Mouse (Mus musculus): Measurements from ENCODE around the gene Npl. TPM values are rescaled to one million over a fixed set of nuclear protein-coding genes. Genes with fewer than 3 reads are reported as not detected.
A peak's percentile ranks its signal among the peaks of the same experiment; 100 is the strongest.
"Not testable (repeated sequence)": the region's sequence is repeated elsewhere in the genome, so short reads cannot be mapped to it uniquely, and the experiment has no call there.

Npl gene
- total RNA-seq, 1 experiment from 2014 or later, result 3.1 TPM

DNA sequence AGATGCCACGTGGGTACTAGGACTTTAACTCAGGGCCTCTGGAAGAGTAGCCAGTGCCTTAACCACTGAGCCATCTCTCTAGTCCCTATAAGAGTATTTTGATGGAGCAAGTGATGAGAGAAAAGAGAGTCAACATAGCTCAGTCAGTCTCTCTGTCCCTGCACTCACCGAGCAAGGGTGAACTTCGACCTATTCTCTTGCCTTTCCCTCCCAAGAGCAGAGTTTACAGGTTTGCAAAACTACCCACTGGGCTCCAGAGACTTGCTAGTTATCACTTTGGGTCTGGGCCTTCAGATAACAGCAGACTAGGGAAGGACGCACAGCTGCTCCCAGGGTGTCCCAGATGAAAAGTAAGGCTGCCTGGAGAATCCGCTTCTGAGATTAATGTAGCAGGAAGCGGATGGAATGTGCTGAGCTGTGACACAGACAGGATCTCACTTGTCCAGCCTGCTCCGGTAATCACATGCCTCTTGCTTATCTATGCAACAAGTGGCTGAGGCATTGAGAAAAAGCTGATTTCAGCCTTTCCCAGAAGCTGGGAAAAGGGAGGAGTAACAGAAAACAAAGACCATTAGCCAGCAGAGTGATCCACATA, 7.0 kb downstream of the Npl start:
- peak; percentile 43 for DNase-seq

DNA sequence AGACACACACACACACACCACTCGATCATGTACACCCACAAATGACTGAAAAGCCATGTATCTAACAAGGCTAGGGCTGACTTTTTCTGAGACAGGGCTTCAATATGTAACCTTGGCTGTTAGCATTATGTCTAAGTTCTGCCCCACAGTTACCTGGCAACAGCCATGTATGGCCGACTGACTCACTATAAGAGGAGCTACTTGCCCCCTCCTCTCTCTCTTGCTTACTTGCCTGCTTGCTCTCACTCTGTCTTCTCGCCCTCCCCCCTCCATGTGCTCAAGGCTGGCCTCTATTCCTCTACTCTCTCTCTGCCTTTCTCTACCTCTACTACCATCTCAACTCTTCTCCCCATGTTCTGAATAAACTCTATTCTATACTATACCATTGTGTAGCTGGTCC, 9.1 kb downstream of the Npl start:
- no peak for DNase-seq

DNA sequence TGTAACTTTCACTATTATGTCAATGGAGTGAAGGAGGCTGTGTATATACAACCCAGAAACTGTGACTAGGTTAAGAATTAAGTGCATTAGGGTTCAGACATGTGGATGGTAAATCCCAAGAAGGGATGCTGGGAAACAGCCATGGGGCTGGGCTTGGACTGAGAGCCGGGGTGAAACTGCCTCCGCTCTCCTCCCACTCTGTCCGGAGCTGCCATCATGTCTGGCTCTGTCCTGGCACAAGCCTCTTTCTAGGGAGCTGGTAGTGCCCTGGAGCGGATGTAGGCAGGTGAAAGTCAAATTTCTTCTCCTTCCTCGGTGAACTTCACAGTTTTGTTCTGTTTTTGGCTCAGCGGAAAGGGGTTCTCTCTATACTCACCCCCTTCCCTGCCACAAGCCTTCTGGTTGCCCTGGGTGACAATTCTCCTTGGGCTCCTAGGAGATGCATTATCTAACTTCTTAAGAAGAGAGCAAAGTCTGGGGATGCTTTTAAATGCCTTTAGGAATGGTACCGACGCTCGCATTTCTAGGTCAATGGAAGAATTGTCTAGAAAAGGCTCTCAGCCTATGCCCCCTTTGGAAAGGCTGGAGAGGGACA, 10.0 kb downstream of the Npl start:
- DNase-seq, result no peak

DNA sequence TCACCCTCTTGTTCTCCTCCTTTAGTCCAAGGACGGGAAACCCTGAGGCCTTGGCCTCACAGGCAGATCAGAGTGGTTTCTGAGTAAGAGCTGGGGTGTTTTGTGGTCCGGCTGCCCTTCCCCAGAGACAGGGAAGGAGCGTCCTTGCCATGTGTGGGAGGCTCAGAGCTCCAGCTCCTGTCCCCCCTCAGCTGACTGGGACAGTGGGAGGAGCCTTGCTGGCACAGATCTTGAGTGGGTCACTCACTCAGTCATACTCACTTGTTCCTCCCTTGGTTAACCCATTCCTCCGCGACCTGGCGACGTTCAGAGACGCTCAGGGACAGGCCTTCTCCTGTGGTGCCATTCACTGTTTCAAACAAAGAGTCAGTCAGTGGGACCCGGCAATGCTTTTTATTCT, 14.2 kb downstream of the Npl start:
- DNase-seq, result peak; percentile 82

DNA sequence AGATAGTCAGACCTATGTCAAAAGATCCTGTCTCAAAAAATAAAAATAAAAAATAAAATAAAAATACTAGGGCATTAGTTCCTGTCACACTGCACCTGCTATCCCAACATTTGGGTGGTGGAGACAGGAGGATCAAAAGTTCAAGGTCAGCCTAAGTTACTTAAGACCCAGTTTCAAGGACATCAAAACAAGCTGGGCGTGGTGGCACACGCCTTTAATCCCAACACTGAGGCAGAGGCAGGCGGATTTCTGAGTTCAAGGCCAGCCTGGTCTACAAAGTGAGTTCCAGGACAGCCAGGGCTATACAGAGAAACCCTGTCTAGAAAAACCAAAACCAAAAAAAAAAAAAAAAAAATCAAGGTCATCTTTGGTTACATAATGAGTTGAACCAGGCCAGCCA, 16.9 kb downstream of the Npl start:
- not testable (repeated sequence) for DNase-seq

DNA sequence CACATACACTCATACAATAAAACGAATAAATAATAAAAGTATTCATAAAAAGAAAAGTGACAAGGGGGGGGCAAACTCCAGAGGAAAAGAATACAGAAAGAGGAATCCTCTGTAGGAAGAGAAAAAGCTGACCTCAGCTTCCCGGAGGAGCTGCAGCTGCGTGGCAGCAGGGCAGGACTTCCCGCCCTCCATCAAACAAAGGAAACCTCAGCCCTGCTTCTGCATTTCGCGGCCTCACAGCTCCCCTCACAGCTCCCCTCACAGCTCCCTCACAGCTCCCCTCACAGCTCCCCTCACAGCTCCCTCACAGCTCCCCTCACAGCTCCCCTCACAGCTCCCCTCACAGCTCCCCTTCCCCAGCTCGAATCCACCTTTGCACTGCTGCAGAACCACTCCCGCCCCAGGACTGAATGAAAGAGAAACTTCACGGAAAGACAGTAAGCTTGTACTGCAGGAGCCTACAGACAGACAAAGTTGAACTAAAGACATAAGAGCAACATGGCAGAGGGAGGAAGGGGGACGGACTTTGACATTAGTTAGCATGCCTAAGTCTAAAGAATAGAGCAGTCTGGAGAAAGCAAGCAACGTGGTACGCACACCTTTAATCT, 17.5 kb downstream of the Npl start:
- peak; percentile 32 for DNase-seq

DNA sequence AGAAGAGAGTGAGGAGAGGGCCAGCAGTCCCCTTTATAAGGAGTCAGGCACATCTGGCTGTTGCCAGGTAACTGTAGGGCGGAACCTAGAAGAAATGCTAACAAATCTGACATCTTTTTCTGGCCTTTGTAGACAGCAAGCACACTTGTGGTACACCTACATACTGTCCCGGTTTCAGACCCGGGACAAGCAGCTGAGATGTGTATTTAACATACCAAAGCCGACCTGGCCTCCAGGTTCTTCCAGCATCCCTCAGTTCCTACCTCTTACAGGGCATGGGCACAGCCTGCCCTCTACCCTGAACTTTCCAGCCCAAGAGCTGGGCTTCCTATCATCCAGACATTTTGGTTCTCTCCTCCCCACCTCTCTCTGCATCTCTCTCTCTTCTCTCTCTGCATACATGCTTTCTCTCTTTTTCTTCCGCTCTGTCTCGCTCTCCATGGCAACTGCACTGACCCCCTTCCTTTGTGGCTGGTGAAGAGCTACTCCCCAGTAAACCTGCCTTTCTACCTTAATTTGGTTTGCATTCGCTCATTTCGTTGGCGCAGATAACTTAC, 18.1 kb downstream of the Npl start:
- DNase-seq, result no peak

DNA sequence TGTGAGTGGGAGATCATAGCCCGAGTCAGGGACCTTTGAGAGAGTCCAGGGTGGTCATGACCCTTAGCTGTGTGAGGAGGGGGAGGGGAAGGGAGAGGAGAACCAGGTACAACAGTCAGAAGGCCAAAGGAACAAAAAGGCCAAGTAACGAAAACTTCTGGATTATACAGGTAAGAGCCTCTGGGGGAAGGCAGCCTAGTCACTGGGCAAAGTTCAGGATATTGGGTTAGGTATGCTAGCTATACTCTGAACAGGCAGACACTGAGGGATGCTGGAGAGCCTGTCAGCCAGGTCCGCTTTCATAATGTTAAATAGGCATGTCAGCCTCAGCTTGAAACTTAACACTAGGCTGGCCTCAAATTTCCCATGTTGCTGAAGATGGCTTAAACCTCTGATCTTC, 27.7 kb downstream of the Npl start:
- DNase-seq, result no peak

DNA sequence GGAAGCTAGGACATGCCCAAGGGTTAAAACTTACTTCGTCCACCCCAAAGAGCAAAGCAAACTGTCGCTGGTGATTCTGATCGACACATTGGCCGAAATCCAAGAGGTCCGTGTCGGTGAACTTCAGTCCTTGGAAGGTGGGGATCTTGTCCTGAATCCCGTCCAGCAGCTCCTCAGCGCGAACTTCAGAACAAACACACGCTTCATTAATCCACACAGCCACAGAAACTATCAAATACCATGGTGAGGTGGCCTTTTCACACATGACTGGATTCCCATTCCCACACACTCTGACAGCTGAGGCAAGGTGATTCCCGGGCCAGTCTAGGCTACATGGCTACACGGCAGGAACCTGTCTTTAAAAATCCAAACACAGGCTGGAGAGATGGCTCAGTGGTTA, 34.5 kb downstream of the Npl start:
- no peak for DNase-seq

DNA sequence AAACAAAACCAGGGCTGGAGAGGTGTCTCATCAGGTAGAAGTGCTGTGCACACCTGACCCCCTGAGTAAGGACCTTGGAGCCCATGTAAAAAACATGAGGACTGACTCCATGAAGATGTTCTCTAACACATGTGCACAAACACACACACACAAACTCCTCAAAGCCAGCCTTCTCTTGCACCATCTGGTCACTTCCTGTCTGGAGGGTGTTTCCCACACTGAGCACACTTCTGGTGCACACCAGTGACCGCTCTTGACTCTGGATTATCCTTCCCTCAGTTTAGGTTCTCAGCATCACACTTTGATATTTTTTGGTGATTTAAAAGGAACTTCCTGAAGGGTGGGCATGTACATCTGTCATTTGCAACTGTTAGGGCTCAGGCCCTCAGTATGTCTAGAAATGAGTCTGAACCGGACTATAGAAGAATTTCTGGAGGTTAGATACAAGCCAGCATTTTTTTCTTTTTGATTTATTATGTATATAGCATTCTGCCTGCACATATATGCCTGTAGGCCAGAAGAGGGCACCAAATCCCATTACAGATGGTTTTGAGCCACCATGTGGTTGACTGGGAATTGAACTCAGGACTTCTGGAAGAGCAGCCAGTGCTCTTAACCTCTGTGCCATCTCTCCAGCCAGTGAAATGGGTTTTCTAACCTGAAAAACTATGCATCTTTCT, 39.4 kb downstream of the Npl start:
- DNase-seq, result no peak

DNA sequence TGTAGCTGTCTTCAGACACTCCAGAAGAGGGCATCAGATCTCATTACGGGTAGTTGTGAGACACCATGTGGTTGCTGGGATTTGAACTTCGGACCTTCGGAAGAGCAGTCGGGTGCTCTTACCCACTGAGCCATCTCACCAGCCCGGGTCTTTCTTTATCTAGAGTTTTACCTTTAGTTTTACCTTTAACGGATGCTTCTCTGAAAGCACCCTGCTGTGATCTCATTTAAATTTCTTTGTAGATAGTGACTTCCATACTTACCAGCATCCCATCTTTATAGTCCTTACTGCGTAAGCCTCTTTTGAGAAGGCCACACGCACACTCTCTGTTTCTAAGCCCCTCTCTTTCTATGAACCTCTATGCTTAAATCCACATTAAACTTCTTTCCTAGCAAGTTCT, 40.3 kb downstream of the Npl start:
- DNase-seq, result not testable (repeated sequence)

DNA sequence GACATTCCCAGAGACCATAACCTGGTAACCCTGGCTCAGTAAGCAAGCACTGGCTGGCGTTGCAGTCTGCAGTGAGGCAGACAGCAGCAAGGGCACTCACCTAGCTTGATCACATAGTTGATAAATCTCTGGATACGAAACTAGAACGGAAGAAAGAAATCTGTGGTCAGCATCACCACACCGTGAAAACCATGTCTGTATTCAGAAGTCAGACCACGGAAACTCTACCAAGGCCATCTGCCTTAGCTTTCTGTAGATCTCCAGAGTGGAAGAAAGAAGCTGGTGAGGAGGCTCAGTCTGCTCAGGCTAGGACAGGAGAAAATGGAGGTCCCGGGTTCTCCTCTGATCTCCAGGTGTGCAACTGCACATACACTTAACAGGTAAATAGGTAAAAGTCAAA, 40.8 kb downstream of the Npl start:
- no peak for DNase-seq

DNA sequence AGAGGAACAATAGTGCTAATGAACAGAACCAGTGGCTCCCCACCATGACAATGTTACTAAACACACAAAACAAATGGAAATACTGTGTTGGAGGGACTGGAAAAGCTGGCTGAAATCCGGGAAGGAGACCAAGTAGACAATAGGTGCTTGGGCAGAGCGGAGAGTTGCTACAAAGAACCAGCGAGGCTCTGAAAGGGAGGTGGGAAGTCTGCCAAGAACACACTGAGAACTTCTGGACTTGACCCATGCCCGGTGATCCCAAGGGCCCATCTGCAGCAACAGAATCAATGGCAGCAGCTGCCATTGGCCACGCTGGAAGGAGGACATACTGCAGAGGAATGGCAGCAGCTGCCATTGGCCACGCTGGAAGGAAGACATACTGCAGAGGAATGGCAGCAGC, 43.6 kb downstream of the Npl start:
- DNase-seq, result peak; percentile 74

DNA sequence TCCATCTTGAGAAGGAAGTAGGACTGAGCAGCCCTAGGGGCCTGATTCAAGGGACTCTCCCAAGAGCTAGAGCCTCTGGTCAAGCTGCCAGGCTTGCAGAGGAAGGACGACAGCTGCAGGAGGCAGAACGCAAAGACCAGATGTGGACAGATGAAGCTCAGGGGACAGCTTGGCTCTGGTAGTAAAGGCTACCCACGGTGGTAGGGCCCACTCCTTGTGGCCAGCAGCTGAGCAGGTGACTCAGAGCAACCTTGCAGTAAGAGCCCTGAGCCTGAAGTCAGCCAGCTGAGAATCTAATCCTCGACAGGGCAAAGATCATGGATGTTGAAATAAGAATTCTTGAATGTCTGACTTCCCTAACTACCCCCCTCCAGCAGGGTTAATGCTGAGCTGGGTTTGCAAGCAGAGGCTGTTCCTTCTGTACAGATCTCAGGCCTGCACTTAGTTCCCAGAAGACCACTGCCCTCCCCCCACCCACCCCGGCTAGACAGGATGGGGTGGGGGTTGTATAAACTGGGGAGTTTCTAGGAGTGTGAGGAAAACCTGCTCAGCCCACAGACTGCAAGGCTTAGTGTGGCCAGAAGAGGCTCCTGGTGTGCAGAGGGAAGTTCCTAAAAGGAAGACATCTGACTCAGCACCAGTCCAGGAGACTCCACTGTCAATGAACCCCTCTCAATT, 48.1 kb downstream of the Npl start:
- peak; percentile 56 for DNase-seq

DNA sequence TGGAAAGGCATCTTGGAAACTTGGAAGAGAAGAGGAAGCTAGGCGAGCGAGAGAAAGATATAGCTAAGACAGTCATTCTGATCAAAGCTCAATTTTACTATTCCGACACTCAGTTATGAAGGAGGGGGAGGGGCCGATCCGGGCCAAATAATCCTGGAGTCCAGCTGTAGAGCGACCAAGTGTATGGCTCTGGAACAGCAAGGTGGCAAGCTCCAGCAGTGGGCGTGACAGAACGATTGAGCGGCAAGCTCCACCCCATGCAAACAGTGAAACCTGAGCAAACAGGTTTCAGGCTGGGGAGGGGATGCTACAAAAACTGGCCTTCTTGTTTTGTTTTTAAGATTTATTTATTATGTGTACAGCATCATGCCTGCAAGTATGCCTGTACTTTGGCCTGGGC, 49.8 kb downstream of the Npl start:
- DNase-seq, result no peak

DNA sequence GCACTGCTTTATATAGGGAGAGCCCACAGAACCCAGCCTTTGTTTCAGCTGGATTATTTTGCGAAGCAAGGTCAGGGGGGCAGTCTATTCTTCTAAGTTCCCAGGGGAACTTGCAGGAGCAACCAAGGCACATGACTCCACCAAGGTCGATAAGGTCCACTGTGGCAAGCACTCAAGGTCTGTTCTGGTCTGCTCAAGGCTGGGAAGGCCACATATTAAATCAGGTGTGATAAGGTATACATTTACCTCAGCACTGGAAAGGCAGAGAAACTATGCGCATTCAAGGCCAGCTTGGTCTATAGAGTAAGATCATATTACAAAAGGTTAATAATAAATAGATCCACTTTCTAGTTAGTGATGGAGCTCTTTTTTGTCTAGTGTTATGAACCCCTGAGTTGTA, 53.8 kb downstream of the Npl start:
- no peak for DNase-seq

DNA sequence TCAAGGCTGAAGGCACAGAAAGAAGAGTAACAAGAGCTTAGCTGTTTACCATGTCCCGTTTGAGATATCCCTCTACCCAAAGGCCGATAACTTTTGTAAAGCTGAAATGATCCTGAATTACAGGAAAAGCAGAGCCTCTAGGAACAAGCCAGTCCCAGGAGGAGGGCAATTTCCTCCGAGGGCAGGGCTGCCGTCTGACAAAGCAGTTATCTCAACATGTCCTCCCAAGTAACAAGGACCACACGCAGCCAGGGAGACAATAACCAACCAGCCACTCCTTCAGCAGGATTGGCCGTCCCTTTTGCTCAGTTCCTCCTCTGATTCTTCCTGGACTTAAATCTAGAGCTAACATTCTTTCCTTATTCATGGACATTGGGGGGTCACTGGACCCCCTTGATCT, 55.9 kb downstream of the Npl start:
- no peak for DNase-seq

DNA sequence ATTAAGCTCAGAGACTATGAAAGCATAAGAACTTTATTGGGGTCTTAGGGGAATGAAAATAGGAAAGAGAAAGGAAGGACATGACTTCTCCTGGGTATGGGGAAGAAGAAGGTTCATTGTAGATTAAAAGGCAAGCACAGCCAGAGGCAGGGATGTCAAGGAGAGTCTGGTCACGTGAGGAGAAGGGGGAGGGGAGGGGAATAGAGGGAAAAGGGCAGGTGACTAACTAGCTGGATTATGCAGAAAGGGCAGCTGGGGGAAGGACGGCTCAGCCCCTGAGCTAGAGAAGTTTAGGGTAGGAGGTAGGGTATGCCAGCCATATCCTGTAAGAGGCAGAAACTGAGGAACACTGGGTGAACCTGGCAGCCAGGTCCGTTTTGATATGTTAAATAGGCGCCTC, 56.5 kb downstream of the Npl start:
- peak; percentile 72 for DNase-seq

DNA sequence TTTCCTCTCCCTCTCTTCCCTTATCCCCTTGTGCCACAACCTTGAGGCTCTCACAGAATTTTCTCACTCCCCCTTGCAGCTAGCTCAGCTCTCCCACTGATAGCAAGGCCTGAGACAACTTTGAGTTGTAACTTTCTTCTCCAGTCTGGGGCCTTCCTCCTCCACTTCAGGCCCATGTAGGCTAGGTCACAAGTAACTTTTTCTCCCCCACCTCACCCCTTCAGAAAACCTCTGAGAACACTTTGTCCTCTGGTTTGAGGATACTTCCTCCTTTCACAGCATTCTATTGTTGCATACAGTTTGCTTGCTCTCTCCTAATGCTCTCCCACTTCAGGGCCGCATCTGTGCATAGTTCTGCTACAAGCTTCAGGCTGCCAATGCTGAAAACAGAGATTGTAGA, 58.0 kb downstream of the Npl start:
- DNase-seq, result no peak

DNA sequence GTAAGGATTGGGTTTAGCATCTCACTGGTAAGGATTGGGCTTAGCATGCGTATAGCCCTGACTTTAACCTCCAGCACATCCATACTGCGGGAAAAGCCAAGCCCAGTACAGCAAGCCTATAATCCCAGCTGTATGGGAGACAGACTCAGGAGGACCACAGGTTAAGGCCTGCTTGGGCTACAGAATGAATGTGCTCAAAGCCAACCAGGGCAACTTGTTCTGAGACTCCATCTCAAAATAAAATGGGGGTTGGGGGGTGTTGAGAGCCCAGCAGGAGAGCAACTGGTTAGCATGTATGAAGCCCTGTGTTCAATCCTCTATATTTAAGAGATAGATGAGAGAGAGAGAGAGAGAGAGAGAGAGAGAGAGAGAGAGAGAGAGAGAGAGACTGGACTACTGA, 58.5 kb downstream of the Npl start:
- DNase-seq, result no peak

DNA sequence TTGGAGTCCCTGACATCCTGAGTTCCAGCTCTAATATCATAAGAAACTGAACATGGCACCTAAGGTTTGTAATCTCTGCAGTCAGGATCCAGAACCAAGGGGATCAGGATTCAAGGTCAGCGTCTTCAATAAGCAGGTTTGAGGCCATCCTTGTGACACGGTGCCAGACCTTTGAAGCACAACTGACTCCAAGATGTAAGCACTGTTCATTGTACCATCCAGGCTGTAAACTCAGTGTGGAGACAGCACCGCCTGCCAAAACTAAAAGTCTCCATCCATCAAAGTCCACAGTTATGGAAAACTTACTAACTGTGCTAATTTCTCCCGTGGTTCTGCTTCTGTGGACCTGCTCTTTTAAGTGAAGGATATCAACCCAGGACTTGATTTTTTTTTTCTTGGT, 59.9 kb downstream of the Npl start:
- no peak for DNase-seq

DNA sequence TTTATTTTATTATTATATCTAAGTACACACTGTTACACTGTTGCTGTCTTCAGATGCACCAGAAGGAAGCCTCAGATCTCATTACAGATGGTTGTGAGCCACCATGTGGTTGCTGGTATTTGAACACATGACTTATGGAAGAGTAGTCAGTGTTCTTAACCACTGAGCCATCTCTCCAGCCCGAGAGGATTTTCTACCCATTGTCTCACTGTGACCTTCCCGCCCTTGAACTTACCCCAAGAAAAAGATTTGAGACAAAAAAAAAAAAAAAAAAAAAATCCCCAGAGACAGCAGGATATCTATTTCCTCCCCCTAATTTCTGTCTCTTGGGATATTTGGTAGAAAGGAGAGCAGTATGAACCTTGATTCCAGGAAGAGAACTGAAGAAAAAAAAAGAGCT, 60.3 kb downstream of the Npl start:
- no peak for DNase-seq

DNA sequence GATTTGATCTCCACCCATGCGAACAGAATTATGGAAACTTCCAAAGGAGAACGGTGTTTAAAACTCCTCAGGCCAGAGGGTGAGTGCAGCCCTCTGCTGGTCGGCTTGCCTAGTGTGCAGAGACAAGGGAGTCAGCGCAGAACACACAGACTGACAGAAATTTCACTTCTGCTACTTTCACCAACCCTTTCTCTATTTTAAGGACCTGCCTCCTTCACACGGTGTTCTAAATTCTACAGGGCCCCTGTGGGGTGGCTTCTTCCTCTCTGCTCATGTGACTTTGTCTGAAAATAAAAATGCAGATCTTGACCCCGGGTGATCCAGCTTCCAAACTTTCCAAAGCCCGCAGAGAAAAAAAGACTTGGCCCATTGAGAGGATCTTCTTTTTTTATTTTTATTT, 60.7 kb downstream of the Npl start:
- DNase-seq, result peak; percentile 40
